Mouse (Mus musculus): ENCODE results near the gene Gm42791. TPM values are rescaled to one million over a fixed set of nuclear protein-coding genes. Genes with fewer than 3 reads are reported as not detected.

The Gm42791 gene
- polyA plus RNA-seq, 1 experiment from 2014 or later = 2.2 TPM

DNA sequence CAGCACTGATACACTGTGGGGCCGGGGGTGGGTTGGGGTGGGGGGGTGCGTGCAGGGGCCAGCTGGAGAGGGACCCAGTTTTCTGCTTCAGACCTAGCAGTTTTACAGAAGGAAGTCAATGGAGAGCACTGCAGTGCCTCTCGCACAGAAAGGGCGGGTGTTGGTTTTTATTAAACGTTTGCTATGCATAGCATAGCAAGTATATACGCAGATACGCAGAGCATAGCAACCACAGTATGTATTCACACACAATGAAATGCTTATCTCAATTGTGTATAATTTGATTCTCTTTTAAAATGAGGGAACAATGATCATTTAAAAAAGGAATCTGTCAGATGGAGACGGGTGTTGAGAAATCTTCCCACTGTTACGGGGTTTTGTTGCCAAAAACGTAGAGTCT is 132.1 kb downstream of the Gm42791 start:
- WGBS = 64% methylated on average over 10 of the region's 10 CpGs
- no peak for ATAC-seq (ENCODE audit: insufficient read depth, low FRiP score)
- no peaks in the 10 kb centered on the region for H3K36me3 ChIP-seq (ENCODE audit: control insufficient read depth, insufficient read depth, low read length)
- H3K27me3 ChIP-seq (ENCODE audit: control insufficient read depth, insufficient read depth, low read length) = no peaks in the 10 kb centered on the region
- H3K9me3 ChIP-seq (replicated peaks; ENCODE audit: control insufficient read depth, low read length) = no peaks in the 10 kb centered on the region
- no peak overlapping the region for H3K4me3 ChIP-seq (replicated peaks; ENCODE audit: low read length)
- H3K4me2 ChIP-seq (ENCODE audit: low read depth, low read length) = no peak overlapping the region
- H3K27ac ChIP-seq (ENCODE audit: low read length) = no peak overlapping the region
- H3K9ac ChIP-seq (ENCODE audit: low read length) = no peak overlapping the region
- 0 out of 2 replicates have a peak, but pooled peaks cover 7% of the 10 kb centered on the region for H3K4me1 ChIP-seq (ENCODE audit: control insufficient read depth, insufficient read depth, low read length)

DNA sequence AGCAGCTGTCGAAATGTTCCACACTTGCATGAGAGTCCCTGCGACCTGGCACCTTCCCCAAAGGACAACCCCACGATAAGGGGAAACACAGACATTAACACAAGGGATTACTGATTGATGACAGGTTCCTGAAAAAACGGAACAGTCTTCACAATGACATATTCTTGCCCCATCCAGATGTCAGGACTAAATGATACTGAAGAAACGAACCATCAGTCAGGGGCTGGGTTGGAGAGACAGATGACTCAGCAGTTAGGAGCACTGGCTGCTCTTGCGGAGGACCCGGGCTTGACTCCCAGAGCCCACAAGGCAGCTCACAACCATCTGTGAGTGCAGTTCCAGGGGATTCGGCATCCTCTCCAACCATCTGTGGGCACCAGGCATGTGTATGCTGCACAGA is 132.8 kb downstream of the Gm42791 start:
- no peak for ATAC-seq (ENCODE audit: insufficient read depth, low FRiP score)
- H3K27me3 ChIP-seq (ENCODE audit: control insufficient read depth, insufficient read depth, low read length) = no peaks in the 10 kb centered on the region
- 63% methylated on average over 8 of the region's 8 CpGs for WGBS
- no peak overlapping the region for H3K27ac ChIP-seq (ENCODE audit: low read length)
- H3K9me3 ChIP-seq (replicated peaks; ENCODE audit: control insufficient read depth, low read length) = no peaks in the 10 kb centered on the region
- H3K9ac ChIP-seq (ENCODE audit: low read length) = no peak overlapping the region
- H3K36me3 ChIP-seq (ENCODE audit: control insufficient read depth, insufficient read depth, low read length) = no peaks in the 10 kb centered on the region
- no peak overlapping the region for H3K4me2 ChIP-seq (ENCODE audit: low read depth, low read length)
- no peak overlapping the region for H3K4me3 ChIP-seq (replicated peaks; ENCODE audit: low read length)
- 0 out of 2 replicates have a peak, but pooled peaks cover 7% of the 10 kb centered on the region for H3K4me1 ChIP-seq (ENCODE audit: control insufficient read depth, insufficient read depth, low read length)

DNA sequence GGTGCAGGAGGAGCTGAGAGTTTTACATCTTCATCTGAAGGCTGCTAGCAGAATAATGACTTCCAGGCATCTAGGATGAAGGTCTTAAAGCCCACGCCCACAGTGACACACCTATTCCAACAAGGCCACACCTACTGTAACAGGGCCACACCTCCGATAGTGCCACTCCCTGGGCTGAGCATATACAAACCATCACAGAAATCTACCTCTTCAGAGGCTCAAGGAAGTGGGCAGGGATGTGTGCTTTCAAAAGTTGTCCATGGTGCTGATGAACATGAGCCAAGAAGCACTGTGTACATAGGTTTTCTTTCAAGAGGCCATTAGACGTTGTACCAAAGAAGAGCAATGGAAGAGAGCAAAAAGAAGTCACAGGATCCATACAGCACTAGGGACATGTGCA is 137.4 kb downstream of the Gm42791 start:
- Histone ChIP-seq H3K9ac (ENCODE audit: low read length) (no peak overlapping the region), H3K27me3 (ENCODE audit: control insufficient read depth, insufficient read depth, low read length) (no peaks in the 10 kb centered on the region), H3K9me3 (replicated peaks; ENCODE audit: control insufficient read depth, low read length) (no peaks in the 10 kb centered on the region), H3K27ac (ENCODE audit: low read length) (no peak overlapping the region), H3K4me1 (ENCODE audit: control insufficient read depth, insufficient read depth, low read length) (no peaks in the 10 kb centered on the region), H3K4me2 (ENCODE audit: low read depth, low read length) (no peak overlapping the region), H3K36me3 (ENCODE audit: control insufficient read depth, insufficient read depth, low read length) (no peaks in the 10 kb centered on the region), H3K4me3 (replicated peaks; ENCODE audit: low read length) (no peak overlapping the region)
- ATAC-seq (ENCODE audit: insufficient read depth, low FRiP score) = no peak
- 61% methylated on average over 3 of the region's 3 CpGs for WGBS

DNA sequence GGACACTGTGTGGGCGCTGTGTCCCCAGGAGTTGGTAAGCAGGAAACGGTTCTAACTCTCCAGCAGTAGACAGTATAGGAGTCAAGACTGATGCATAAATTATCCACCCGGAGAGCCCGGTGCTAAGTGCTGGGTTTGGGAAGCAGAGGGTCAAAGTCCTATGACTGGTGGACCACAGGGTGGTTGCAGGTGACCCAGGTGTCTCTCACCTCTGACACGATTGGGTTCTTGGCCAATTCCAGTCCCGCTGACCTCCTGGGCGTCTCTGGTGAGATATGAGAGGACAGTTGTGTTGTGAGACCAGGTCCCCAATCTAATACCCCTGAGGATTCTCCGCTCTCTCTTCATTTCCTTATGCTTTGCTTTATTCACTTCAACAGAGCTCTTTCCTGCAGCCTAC is 139.9 kb downstream of the Gm42791 start:
- H3K9ac ChIP-seq (ENCODE audit: low read length) = no peak overlapping the region
- no peak overlapping the region for H3K27ac ChIP-seq (ENCODE audit: low read length)
- no peak overlapping the region for H3K4me3 ChIP-seq (replicated peaks; ENCODE audit: low read length)
- no peak for ATAC-seq (ENCODE audit: insufficient read depth, low FRiP score)
- no peaks in the 10 kb centered on the region for H3K4me1 ChIP-seq (ENCODE audit: control insufficient read depth, insufficient read depth, low read length)
- H3K9me3 ChIP-seq (replicated peaks; ENCODE audit: control insufficient read depth, low read length) = no peaks in the 10 kb centered on the region
- no peaks in the 10 kb centered on the region for H3K36me3 ChIP-seq (ENCODE audit: control insufficient read depth, insufficient read depth, low read length)
- no peak overlapping the region for H3K4me2 ChIP-seq (ENCODE audit: low read depth, low read length)
- H3K27me3 ChIP-seq (ENCODE audit: control insufficient read depth, insufficient read depth, low read length) = no peaks in the 10 kb centered on the region
- WGBS = 79% methylated on average over 8 of the region's 8 CpGs

DNA sequence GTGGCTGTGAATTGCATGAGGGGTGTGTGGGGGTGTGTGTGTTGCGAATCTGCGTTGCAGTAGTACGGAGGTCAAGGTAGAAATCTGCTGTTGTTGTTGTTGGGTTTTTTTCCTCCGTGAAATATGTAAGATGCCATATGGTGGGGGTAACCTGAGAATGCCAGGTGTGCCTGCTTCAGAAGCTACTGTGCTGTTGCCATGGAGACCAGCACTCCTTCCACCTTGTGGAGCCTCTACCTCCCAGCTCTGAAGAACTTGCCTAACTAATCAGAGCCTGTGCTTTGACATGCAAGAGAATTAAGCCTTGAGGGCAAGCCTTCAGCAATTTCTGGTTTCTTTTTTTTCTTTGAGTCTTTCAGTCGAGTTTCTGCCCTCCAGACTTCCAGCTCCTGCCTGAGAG is 140.8 kb downstream of the Gm42791 start:
- 30% methylated on average over 5 of the region's 5 CpGs for WGBS
- Histone ChIP-seq H3K4me2 (ENCODE audit: low read depth, low read length) (no peak overlapping the region), H3K9me3 (replicated peaks; ENCODE audit: control insufficient read depth, low read length) (no peaks in the 10 kb centered on the region), H3K27me3 (ENCODE audit: control insufficient read depth, insufficient read depth, low read length) (no peaks in the 10 kb centered on the region), H3K9ac (ENCODE audit: low read length) (no peak overlapping the region), H3K36me3 (ENCODE audit: control insufficient read depth, insufficient read depth, low read length) (no peaks in the 10 kb centered on the region), H3K4me1 (ENCODE audit: control insufficient read depth, insufficient read depth, low read length) (no peaks in the 10 kb centered on the region), H3K27ac (ENCODE audit: low read length) (no peak overlapping the region), H3K4me3 (replicated peaks; ENCODE audit: low read length) (no peak overlapping the region)
- ATAC-seq (ENCODE audit: insufficient read depth, low FRiP score) = no peak

DNA sequence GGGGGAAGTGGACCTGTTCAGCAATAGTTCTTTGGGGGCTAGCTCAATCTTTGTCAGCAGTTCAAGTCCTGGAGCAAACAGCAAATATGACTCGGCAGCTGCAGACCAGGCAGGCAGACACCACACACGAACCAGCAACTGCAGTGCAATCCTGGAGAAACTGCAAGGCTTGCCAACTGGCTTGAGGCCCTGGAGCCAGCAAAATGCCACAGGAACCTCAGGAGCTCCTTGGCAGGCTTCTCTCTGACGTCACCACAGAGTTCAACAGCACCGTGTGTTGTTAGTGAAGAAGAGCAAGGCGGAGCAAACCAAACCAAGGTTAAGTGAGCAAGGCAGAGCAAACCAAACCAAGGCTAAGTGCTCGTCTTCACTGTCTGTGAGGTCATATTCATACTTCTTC is 145.4 kb downstream of the Gm42791 start:
- ATAC-seq (ENCODE audit: insufficient read depth, low FRiP score) = no peak
- Histone ChIP-seq H3K9ac (ENCODE audit: low read length) (no peak overlapping the region), H3K4me3 (replicated peaks; ENCODE audit: low read length) (no peak overlapping the region), H3K27ac (ENCODE audit: low read length) (no peak overlapping the region), H3K27me3 (ENCODE audit: control insufficient read depth, insufficient read depth, low read length) (no peaks in the 10 kb centered on the region), H3K36me3 (ENCODE audit: control insufficient read depth, insufficient read depth, low read length) (no peaks in the 10 kb centered on the region), H3K4me2 (ENCODE audit: low read depth, low read length) (no peak overlapping the region), H3K4me1 (ENCODE audit: control insufficient read depth, insufficient read depth, low read length) (no peaks in the 10 kb centered on the region), H3K9me3 (replicated peaks; ENCODE audit: control insufficient read depth, low read length) (no peaks in the 10 kb centered on the region)
- WGBS = 89% methylated on average over 6 of the region's 6 CpGs

DNA sequence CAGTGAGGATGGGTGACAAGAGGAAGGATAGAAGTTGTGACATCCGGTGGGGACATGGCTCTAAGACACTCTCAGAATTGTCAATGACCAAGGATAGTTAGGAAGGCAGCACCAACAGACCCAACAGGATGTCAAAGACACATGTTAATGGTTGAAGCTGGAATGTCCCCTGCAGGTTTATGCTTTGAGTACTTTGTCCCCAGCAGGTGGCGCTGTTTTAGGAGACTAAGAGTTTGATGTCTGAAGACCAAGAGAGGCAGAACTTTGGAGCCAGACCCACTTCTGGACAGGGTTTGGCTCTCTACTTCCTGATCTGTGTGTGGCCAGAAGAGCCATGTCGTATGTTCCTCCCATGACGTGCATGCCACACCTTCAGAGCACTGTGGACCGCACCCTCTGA is 147.9 kb downstream of the Gm42791 start:
- no peak overlapping the region for H3K27ac ChIP-seq (ENCODE audit: low read length)
- no peak for ATAC-seq (ENCODE audit: insufficient read depth, low FRiP score)
- H3K4me2 ChIP-seq (ENCODE audit: low read depth, low read length) = no peak overlapping the region
- H3K27me3 ChIP-seq (ENCODE audit: control insufficient read depth, insufficient read depth, low read length) = no peaks in the 10 kb centered on the region; the same call in 1 of the 2 replicates
- no peak overlapping the region for H3K4me3 ChIP-seq (replicated peaks; ENCODE audit: low read length)
- H3K36me3 ChIP-seq (ENCODE audit: control insufficient read depth, insufficient read depth, low read length) = no peaks in the 10 kb centered on the region
- H3K9me3 ChIP-seq (replicated peaks; ENCODE audit: control insufficient read depth, low read length) = 0 out of 2 replicates have a peak, but pooled peaks cover 3% of the 10 kb centered on the region
- no peak overlapping the region for H3K9ac ChIP-seq (ENCODE audit: low read length)
- no peaks in the 10 kb centered on the region for H3K4me1 ChIP-seq (ENCODE audit: control insufficient read depth, insufficient read depth, low read length)
- 96% methylated on average over 5 of the region's 5 CpGs for WGBS

Other genes with a start within 250 kb of the Gm42791 start
- 10.5 and 11.0 TPM in 2 replicates for gene Katnal1, start 65.8 kb downstream of the Gm42791 start, polyA plus RNA-seq (2015; fragmentation: Nextera tagmentation; extraction: Ambion mirVana)
- gene Uspl1, start 189.2 kb upstream of the Gm42791 start, polyA plus RNA-seq (2015; fragmentation: Nextera tagmentation; extraction: Ambion mirVana) = 32.2 and 36.7 TPM in 2 replicates
- gene Hmgb1, start 189.3 kb upstream of the Gm42791 start, polyA plus RNA-seq (2015; fragmentation: Nextera tagmentation; extraction: Ambion mirVana) = 907 and 1,078 TPM in 2 replicates

Measured in stomach, embryonic 16.5 days (tissue).